Mouse (Mus musculus) adipocyte (in vitro differentiated cells): ENCODE measurements around the gene Micu1.
"Not testable (repeated sequence)": the region's sequence is repeated elsewhere in the genome, so short reads cannot be mapped to it uniquely, and the experiment has no call there.

Experiments used
- DNase-seq: peaks from one replicate; pipeline ENCODE4 v3.0.0-alpha.2; 2016; ENCODE audit warnings: low spot score

Gene Micu1

GRCm38 (mm10) chr10:59702207-59703032 is at the start of gene Micu1:
Gene Micu1 (plus strand): TSS chr10:59702477.
- peak; percentile 94 for DNase-seq

GRCm38 (mm10) chr10:59656799-59657198 is 45.5 kb upstream of the Micu1 start:
- no peak for DNase-seq

DNA sequence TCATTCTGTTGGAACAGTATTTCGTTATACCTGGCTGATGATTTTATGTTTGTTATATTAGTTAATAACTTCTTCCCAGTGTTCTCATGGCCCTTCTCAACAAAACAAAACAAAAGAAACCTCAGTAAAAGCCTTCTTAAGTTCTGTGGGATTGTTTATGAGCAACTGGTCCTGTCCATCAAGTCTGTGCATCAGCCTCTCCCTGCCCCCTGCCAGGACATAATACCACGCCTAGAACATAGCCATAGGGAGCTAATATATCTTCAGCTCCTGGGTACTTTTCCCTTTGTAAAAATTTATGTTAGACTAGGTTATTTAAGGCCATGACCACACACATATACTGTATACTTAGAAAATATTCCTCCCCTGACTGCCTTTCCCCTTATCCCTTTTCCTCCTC is 37.5 kb upstream of the Micu1 start:
- DNase-seq = no peak

GRCm38 (mm10) chr10:59665503-59666291 is 36.6 kb upstream of the Micu1 start:
- DNase-seq = no peak

GRCm38 (mm10) chr10:59667377-59667776 is 34.9 kb upstream of the Micu1 start:
- peak; percentile 48 for DNase-seq

DNA sequence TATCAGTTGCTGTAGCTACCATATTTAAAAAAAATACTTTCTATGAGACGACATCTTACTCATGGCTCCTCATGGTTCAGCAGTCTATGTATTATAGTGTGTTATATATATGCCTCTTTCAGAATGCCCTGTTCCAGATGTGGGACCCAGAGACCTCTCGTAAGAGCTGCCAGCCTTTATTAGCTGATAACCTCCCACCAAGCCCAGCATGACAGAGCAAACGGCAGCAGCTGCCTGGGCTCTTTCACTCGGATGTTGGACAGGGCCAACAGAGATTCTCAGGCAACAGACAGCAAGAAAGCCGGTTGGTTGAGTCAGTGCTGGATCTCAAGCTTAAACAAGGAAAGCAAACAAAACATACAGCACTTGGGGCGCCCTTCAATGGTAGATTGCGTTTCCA is 33.8 kb upstream of the Micu1 start:
- no peak for DNase-seq

DNA sequence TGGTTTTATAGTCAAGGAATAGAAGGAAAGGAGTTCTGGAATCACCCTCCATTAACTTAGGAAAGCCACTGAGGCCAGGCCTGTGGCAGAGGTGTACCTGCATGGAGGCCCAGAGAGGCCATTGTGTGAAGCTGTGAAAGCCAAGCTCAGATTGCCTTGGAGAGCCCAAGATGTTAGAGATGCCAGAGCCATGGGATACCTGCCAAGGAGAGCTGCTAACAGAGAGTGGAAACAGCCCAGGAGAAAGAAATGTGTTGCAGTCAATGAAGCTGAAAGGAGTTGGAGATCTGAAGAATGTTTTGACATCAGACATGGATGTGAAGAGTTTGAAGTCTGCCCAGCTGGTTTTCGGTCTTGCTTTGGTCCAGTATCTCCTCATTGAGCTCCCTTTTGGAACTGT is 24.4 kb upstream of the Micu1 start:
- no peak for DNase-seq

- DNase-seq = no peak
Measured at GRCm38 (mm10) chr10:59679189-59679588, 23.1 kb upstream of the Micu1 start.

DNA sequence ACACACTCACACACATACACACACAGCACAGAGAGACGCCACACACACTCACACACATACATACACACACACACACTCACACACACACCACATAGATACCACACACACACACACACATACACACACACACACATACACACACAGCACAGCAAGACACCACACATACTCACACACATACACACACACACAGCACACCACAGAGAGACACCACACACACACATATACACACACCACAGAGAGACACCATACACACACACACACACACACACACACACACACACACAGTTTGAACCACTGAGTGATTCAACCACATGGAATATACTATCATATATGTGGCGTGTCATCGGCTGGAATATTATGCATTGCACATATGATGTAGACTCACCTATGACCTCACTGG is 16.7 kb upstream of the Micu1 start:
- DNase-seq = not testable (repeated sequence)

DNA sequence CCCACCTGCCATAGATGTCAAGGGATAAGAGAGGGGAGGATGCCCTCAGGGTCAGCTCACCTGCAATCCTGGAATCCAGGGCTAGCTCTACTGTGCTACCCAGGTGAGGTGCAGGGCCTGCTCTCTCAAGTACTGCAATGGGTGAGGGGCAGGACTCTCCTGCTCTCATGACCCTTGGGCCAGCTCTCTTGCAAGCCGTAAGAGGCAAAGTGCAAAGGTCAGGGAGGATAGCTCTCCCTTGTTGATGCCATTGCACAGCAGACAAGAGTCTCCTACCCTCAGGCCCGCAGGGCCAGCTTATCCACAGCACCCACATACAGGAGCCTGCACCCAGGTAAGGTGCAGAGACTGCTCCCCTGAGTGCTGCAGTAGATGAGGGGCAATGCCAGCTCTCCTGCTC is 15.2 kb upstream of the Micu1 start:
- no peak for DNase-seq

DNA sequence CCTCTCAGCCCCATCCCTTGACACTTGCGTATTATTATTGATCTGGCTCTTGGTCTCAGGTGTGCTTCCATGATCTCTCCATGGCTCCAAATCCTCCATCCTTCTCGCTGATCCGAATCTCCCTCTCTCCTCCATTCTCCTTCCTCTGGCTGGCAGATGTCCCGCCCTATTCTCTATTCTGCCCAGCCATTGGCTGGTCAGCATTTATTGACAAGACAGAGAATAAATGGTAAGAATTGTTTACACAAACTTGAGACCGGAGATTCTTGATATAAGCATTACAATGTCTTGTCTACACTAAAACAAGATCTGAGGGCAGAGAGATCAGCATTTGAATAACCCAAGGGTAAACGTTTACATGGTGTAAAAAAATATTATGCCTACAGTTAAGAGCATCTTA is 12.4 kb upstream of the Micu1 start:
- DNase-seq = no peak

DNA sequence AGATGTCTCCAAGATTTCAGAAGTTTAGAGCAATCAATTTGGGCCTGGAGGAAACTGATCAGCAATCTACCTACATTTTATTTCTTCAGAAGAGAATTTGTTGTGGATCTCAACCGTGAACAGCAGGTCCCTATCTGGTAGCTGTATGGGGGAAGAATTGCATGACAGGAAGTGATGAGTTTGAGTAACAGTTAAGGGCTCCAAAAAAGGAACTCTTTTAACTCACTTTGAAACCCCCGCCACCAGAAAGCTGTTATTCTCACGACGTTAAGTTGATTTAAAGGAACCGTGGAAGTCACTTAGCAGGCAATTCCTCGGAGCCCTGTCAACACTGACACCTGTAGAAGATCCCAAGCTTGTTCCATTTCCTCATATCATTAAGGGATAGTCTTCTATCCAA is 9.8 kb upstream of the Micu1 start:
- DNase-seq = no peak

GRCm38 (mm10) chr10:59694104-59694503 is 8.2 kb upstream of the Micu1 start:
- DNase-seq = no peak

DNA sequence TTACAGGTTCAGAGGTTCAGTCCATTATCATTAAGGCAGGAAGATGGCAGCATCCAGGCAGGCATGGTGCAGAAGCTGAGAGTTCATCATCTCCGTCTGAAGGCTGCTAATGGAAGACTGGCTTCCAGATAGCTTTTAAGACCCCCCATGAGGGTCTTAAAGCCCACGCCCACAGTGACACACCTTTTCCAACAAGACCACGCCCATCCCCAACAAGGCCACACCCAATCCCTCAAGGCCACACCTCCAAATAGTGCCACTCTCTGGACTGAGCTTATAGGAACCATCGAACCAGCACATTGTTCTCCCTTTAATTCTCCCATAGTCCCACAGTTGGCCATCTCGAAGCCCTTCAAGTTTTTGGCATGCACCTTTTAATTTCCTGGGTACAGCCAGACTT is 2.8 kb upstream of the Micu1 start:
- no peak for DNase-seq

DNA sequence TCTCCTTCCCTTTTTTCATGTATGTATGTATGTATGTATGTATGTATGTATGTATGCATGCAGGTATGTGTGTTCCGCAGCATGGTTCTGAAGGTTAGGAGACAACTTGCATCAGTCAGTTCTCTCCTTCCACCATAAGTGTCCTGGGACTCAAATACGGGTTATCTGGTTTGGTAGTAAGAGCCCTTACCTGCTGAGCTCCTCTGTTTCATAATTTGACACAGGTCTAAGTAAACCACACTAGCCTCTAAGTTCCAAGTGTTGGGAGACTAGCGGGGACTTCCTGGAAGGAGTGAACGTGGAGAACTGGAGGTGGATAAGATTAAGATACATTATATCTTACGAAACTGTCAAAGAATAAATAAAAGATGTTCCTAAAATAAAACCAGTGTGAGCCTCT is 472 bp upstream of the Micu1 start:
- no peak for DNase-seq

DNA sequence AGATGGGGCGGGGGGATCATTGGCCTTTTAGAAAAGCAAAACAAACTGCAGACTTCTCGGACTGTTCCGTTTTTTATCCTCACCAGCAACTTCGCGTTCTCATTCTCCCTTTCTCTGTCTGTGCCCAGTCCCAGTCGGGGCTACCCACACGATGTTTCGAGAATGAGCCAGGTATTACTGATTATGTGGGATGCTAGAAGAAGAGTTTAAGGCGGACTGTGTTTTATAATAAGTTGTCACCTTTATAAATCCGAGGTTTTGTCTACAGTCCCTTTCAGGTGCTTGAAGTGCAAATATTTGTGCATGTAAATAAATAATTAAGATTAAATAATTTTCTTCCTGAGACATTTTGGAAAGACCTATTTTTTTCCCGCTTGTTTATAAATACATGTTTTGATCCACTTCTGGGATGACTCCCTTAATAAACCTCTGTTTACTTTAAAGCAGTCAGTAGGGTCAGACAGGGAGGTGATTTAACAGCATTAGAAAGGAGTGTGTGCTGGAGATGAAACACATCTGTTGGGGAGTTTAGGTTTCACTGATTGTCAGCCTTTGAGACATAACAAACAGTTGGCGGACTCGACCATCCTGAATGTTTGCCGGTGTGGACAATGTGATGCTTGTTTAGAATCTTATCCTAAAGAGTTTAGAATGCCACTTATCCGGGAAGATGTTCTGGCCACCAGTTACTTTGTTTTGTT is 933 bp downstream of the Micu1 start:
- DNase-seq = no peak

- DNase-seq = no peak
Measured at GRCm38 (mm10) chr10:59706991-59707546, 4.8 kb downstream of the Micu1 start.

DNA sequence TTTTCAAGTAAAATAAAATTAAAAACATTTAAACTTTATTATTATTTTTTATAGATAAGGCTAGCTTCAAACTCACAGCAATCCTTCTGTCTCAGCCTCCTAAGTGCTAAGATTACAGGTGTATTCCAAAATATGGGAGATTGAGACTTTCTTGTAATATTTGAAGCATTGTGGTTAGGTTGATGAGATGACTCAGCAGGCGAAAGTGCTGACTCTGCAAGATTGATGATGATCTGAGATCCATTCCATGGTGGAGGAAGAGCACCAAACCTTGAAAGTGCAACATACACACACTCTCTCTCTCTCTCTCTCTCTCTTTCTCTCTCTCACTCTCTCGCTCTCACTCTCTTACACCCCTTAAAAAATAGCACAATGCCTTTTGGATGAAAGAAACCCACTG is 5.3 kb downstream of the Micu1 start:
- DNase-seq = no peak

DNA sequence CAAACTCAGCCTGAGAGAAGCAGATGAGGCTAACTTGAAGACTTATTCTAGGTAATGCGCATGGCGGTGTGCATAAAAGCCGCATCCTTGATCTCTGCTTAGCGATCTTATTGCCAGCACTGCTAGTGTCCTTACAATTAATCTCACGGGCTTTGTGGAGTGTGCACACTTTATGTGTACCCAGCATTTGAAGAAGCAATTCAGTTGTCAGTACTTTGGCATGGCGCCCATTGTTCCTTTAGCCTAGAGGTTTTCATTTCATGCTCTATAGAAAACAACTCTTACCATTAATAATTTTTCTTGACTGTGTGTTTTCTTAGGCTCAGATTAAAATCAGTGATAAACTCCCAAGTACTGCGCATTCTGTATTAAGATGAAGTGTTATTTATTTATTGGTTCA is 7.0 kb downstream of the Micu1 start:
- DNase-seq = peak; percentile 69

GRCm38 (mm10) chr10:59710246-59710645 is 8.0 kb downstream of the Micu1 start:
- no peak for DNase-seq

GRCm38 (mm10) chr10:59712062-59712461 is 9.8 kb downstream of the Micu1 start:
- DNase-seq = no peak

DNA sequence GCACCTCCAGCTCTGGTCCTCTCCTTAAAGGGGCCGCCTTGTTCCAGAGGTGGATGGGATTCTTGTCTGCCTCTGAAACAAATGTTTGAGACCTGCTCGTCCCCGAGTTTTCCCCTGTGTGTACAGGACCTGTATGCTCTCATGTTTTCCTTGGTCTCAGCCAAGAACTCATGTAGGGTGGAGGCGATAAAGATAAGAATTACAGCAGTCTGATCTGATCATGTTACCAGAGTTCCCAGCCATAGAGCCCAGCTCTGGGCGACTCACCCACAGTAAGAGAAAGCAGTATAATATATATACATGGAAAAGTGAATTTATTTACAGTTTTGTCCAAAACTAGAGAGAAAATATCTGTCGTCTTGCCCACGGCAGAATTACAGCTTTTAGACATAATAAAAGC is 17.7 kb downstream of the Micu1 start:
- no peak for DNase-seq

DNA sequence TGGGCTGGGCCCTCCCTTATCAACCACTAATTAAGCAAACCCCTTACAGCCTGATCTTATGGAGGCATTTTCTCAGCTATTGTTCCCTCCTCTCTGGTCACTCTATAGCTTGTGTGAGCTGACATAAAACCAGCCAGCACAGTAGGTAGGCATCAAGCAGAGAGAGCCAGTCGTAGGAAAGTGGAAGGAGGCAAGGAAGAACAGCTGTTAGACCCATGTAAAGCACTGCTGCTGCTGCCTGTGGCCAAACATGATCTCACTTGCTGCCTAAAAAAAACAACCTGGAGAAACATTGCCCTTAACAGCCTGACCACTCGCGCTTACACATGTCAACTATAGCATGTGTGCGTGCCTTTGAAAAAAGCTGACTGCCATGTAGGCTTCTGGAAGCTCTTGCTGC is 19.3 kb downstream of the Micu1 start:
- DNase-seq = no peak
